Mouse (Mus musculus) R1 (cell line): Measurements from ENCODE around the gene Slc2a6.

Experiments
- DNase-seq: peaks from one replicate; pipeline ENCODE4 v3.0.0-alpha.2; 2018; ENCODE audit warnings: low read depth, low spot score

Slc2a6 gene

DNA sequence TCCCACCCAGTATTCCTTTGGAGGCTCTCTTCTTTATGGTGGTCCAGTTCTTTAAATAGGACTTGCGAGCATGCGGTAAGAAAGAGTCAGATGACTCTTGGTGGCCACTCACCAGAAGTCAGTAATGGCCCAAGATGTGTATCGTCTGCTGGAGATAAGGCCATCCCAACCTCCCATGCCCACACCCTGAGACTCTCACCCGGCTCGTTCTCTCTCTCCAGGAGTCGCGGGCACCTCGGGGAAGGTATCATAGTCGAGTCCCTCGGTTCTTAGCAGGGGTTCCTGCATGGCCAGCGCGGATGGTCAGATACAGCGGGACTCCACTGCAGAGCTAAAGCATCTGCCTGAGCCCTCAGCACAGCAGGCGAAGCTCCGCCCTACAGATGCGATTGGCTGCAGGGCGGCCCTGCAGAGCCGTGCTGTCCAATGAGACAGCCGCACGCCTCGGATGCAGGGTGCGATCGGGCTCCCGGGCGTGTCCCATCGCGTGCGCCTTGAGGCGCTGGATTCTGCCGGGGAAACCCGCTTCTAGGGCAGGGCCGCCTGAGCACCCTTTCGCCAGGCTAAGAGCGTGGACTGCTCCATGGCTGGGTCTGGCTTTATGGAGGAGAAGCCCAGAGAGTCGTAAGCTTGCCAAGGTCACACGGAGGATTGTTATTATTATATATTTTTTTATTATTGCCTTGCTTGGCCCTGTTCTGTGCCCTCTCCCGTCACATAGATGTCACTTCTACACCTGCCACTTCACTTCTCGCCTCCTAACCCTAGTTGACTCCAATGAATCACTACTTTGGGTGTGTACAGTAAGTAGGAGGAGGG lies at the start of gene Slc2a6:
Gene Slc2a6, minus strand, starts transcription at position 381 of the 819 bp plus-strand sequence.
- DNase-seq: peak; percentile 79

GRCm38 (mm10) chr2:27075485-27075884 lies 47.7 kb upstream of the Slc2a6 start:
- peak; percentile 36 for DNase-seq

- DNase-seq: no peak
Measured at GRCm38 (mm10) chr2:27074804-27075203, 47.0 kb upstream of the Slc2a6 start.

DNA sequence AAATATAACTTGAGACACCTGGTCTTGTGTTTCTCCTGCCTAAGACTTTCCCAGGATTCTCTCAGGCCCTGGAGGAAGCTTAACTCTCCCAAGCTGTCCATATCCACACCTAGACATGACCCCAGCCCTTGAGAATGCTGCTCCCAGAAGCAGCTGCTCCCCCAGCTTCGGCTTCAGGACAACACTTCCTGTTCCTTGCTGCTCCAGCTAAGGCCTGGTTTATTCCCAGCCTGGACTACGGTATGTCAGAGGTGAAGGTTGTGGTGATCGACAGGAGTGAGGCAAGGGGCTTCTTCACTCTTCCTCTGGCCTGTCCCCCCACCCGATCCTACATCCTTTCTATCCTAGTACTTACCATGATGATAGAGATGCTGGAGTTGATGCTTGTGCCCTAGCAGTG lies 45.6 kb upstream of the Slc2a6 start:
- DNase-seq: no peak

DNA sequence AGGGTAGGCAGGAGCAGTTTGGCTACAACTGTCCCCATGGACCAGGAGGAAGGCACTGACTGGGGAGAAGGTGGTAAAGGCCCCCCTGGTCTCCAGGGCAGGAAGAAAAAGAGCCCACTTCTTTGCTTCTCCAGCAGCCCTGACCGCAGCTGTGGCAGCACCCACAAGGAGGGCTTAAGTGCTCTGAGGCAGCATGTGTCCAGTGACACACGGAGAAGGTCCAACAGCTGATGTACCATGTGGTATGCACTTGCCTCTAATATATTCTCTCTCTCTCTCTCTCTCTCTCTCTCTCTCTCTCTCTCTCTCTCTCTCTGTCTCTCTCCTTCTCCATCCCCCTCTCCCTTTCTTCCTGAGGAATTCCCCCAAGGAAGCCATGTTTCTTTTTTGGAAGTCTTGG lies 44.2 kb upstream of the Slc2a6 start, which contains the start of gene Mymk:
Gene Mymk, minus strand, starts transcription at position 202 of the 400 bp plus-strand sequence.
- DNase-seq: no peak

GRCm38 (mm10) chr2:27071137-27071536 lies 43.3 kb upstream of the Slc2a6 start:
- no peak for DNase-seq

DNA sequence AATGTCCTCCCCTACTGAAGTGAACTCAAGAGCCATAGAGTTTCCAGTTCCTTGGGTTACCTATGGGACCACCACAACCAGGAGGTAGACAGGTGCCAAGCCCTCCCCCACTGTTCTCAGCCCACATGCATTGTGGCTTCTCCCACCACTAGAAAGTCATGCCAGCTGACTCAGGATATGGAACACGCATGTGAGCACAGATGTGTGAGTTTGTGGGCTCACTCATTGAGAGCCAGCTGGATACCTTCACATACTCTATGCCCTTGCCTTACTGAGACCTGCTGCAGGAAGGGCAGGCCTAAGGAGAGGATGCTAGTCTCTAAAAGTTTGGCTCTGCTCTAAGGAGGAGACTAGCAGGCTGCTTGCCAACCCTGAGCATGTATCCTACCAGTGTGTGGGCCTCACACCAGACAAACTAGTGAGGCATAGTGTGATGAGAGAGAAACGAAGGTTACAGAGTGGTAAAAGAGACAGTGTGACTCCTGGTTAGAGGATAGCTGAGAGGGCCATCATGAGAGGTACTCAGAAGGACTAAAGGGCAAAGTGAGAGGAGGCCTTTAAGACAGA lies 42.5 kb upstream of the Slc2a6 start:
- no peak for DNase-seq

GRCm38 (mm10) chr2:27069646-27070045 lies 41.8 kb upstream of the Slc2a6 start:
- no peak for DNase-seq

- DNase-seq: no peak
Measured at GRCm38 (mm10) chr2:27067996-27068395, 40.2 kb upstream of the Slc2a6 start.

- no peak for DNase-seq
Measured at GRCm38 (mm10) chr2:27067124-27067523, 39.3 kb upstream of the Slc2a6 start.

GRCm38 (mm10) chr2:27059187-27059586 lies 31.4 kb upstream of the Slc2a6 start:
- DNase-seq: no peak

GRCm38 (mm10) chr2:27058751-27059150 lies 31.0 kb upstream of the Slc2a6 start:
- no peak for DNase-seq

GRCm38 (mm10) chr2:27058251-27058650 lies 30.5 kb upstream of the Slc2a6 start:
- no peak for DNase-seq

DNA sequence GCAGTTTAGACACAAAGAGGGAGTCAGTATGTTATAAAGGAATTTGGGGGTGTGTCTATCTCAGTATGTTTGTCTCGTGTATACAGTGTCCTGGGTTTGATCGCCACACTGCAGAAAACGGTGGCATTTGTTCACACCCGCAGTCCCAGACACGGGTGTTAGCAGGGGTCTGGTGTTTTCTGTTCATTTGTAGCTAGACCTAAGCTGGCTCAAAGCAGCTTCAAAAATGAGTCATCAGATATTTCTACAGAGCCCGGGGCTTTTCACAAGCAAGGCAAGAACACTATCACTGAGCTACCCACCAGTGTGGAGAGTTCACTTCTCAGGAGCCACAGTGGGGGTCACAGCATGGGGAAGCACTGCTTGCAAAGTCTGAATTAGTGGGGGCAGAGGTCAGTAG lies 21.6 kb upstream of the Slc2a6 start:
- no peak for DNase-seq

DNA sequence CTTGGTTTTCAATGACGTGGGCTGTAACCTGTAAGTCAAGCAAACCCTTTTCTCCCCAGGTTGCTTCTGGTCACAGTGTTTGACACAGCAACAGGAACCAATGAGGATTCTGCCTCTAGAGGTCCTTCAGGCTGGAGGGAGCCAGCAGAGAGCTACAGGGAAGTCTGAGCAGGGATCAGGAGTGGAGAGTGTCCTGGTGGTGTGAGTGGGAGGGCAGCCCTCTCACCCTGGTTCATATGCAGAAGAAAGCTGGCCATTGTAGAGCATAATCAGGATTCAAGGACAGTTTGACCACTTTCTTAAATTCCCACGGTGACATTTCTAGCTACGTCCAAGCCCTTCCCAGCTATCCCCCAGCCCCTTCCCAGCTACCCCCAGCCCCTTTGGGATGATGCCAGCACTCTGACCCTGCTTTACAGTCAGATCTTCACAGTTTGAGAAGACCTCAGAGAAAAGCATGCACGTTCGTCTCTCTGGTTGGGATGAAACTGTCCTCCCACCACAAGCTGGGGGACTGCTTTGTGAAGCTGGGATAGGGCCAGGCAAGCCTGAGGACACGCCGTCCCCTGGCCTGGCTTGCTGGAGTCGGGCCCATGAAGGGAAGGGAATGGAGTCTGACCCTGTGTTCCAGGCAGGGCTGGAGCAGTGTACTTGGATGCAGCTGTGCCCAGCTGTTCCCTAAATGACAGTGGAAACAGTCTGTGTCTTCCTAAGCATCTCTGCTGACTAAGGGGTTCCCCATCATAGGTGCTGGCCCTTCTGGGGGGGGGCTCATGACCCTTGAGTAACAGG lies 18.4 kb upstream of the Slc2a6 start:
- no peak for DNase-seq

GRCm38 (mm10) chr2:27044641-27045040 lies 16.8 kb upstream of the Slc2a6 start:
- DNase-seq: no peak

DNA sequence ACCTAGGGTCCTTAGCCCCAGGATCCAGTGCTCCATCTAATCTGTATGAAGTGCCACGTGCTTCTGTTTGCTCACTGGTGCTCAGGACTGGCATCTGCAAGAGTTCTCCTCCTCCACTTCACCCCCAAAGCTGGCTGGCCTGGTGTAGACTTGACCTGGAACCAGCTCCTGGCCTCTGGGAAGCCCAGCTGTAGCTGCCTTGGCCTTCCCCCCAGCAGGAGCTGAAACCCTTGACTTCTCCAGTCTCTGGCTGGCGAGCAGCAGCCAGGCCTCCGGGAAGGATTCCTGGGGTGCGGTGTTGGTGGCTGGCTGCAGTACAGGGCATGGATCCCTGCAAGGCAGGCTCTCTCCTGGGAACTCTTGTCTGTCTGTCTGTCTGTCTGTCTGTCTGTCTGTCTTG lies 16.4 kb upstream of the Slc2a6 start:
- DNase-seq: no peak

DNA sequence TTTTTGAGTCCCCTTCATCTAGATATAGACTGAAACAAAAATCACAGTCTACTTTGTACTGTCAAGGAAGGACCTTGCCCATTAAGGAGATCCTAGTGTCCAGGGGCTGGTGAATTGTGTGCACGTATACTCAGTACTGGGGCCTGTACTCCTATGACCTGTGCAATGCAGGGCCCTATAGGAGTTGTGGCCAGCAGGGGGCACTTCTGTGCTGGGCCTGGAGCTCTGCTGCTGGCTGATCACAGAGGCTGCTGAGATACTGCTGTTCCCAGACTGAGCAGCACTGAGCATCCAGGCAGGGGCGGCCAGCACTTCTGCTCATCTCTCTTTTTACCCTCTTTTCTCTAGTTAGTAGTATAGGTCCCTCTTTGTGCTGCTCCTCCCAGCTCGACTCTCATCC lies 15.7 kb upstream of the Slc2a6 start:
- peak; percentile 53 for DNase-seq

DNA sequence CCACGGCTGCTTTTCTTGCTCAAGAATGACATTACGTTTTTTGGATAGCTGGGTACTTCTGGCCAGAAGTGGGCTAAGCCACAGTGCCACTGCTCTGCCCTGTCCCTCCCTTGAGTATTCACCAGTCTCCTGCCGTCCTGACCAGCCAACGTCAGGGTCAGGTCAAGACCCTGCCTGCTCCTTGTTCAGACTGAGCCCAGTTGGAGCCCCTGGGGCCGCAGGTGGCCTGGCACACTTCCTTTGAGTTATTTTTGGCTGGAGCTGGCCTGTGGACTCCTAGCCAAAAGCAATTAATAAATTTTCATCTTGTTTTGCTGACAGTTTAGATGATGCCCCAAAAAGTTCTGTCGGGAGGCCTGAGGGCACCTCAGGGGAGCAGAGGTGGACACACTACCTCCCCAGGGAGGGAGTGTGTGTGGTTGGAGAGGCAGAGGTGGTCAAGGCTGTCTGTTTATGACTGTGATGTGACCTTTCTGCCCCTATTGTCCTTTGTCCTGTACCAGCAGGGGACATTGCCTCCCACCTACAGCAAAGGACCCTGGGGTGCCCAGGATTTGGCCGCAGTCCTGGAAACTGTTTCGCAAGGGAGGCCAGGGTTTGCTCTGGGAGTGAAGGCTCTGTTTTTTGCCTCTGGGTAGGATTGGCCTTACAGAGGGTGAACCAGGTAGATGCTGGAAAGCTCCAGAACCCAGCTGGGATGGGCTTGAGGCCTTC lies 14.5 kb upstream of the Slc2a6 start:
- no peak for DNase-seq

- peak; percentile 57 for DNase-seq
Measured at GRCm38 (mm10) chr2:27039286-27039685, 11.5 kb upstream of the Slc2a6 start.

DNA sequence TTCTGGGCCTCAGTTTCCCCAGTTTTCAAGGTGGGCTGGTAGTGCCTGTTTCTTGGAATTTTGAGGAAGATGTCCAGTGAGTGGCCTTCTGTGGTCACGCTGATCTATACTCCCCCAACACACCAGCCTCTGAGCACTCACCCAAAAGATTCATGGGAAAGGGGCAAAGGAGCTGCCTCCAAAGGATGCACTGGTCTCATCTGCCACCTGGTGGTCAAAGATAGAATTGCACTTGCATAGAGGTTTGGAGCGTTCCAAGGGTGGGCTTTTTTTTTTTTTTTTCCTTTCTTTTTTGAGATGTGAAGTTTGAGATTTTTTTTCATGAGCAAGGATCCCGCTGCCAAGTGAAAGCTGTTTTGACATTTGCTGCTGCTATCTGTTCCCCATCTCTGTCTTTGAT lies 10.8 kb upstream of the Slc2a6 start:
- DNase-seq: peak; percentile 72

- DNase-seq: peak; percentile 64
Measured at GRCm38 (mm10) chr2:27037008-27037407, 9.2 kb upstream of the Slc2a6 start.
